Mouse (Mus musculus): ENCODE data around the gene Med12l. TPM values are rescaled to one million over a fixed set of nuclear protein-coding genes. Genes with fewer than 3 reads are reported as not detected.

Med12l gene
- total and polyA plus RNA-seq, 2 experiments from 2014 or later: 1.2 to 7.1 TPM

DNA sequence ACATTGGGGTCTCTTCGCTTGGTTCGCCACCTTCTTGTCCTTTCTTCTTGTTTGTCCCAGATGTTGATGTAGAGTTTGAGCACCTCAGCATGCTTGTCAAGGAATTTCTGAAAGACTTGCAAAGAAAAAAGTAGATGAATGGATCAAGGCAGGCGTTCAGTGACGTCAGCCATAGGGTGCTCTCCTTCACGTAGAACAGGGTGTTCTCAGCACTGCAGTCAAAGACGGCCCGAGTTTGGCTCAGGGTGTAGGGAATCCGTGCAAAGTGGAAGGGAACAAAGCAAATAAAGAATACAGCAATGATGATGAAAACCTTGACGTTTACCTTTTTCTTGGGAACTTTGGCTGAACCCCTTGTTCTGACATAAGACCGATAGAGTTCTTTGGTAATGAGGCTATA is 211.6 kb downstream of the Med12l start:
- 82% methylated on average over 10 of the region's 10 CpGs for WGBS
- Histone ChIP-seq H3K4me3 (ENCODE audit: low read depth, low read length) (no peak overlapping the region), H3K9me3 (replicated peaks; ENCODE audit: control insufficient read depth, low read length) (no peaks in the 10 kb centered on the region), H3K27ac (ENCODE audit: low read depth) (no peak overlapping the region), H3K4me1 (ENCODE audit: control insufficient read depth, insufficient read depth) (peaks cover 4% of the 10 kb centered on the region; the same call in 1 of the 2 replicates), H3K9ac (replicated peaks; ENCODE audit: low read depth, low read length) (no peak overlapping the region), H3K27me3 (ENCODE audit: control insufficient read depth, insufficient read depth, low read length) (no peaks in the 10 kb centered on the region), H3K4me2 (ENCODE audit: low read depth, low read length) (no peak overlapping the region), H3K36me3 (replicated peaks; ENCODE audit: control insufficient read depth, insufficient read depth, low read length) (no peaks in the 10 kb centered on the region)
- TF ChIP-seq EP300 (IDR thresholded peaks at IDR 0.05; ENCODE audit: low read depth) (no peak), CTCF (IDR thresholded peaks at IDR 0.05; ENCODE audit: low read depth) (no peak)
- ATAC-seq (ENCODE audit: insufficient read depth, low read depth) (no peak), DNase-seq (ENCODE audit: low spot score) (no peak)

DNA sequence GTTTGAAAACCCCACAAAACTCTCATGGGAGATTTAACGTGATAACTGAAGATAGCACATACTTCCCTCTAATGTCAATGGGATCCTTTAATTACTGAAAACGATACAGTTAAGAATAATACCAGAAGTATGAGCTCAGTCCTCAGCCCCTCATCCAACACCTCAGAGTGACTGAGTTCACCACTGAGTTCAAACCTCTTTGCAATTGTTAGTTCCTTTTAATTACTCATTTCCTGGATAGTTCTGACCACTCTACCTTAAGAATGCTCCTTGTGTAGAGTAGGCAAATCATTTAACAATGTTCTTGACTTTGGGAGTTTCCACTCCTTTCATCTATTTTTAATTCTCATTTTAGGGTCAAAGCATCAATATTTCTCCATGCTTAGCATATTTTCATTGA is 213.7 kb downstream of the Med12l start:
- TF ChIP-seq EP300 (IDR thresholded peaks at IDR 0.05; ENCODE audit: low read depth): no peak
- no peak for TF ChIP-seq CTCF (IDR thresholded peaks at IDR 0.05; ENCODE audit: low read depth)
- 59% methylated on average over 2 of the region's 2 CpGs for WGBS
- no peak overlapping the region for H3K27ac ChIP-seq (ENCODE audit: low read depth)

DNA sequence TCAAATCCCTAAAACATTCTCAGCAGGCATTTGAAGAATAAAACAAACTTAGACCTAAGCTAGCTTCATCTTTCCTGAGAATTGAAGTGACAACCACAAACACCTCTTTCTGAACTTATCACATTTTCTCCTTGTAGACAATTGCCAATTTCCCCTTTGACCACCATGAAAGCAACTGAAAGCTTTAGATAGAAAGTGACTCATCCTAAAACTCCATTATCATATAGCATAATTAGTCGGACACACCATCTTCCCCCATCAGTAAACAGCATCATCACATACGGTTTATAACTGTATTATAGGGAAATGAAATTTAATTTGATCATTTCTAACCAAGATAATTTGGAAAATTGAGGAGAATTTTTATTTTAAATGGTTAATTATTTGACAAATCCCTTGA is 216.7 kb downstream of the Med12l start:
- ATAC-seq (ENCODE audit: insufficient read depth, low read depth): no peak
- Histone ChIP-seq H3K9me3 (replicated peaks; ENCODE audit: control insufficient read depth, low read length) (no peaks in the 10 kb centered on the region), H3K36me3 (replicated peaks; ENCODE audit: control insufficient read depth, insufficient read depth, low read length) (no peaks in the 10 kb centered on the region), H3K4me1 (ENCODE audit: control insufficient read depth, insufficient read depth) (no peaks in the 10 kb centered on the region), H3K27ac (ENCODE audit: low read depth) (no peak overlapping the region), H3K27me3 (ENCODE audit: control insufficient read depth, insufficient read depth, low read length) (no peaks in the 10 kb centered on the region), H3K4me3 (ENCODE audit: low read depth, low read length) (no peak overlapping the region), H3K4me2 (ENCODE audit: low read depth, low read length) (no peak overlapping the region), H3K9ac (replicated peaks; ENCODE audit: low read depth, low read length) (no peak overlapping the region)
- no peak for DNase-seq (ENCODE audit: low spot score)
- TF ChIP-seq EP300 (IDR thresholded peaks at IDR 0.05; ENCODE audit: low read depth) (no peak), CTCF (IDR thresholded peaks at IDR 0.05; ENCODE audit: low read depth) (no peak)
- 83% methylated on average over 2 of the region's 2 CpGs for WGBS

More for the DNA sequence above, 213.7 kb downstream of the Med12l start:
- Histone ChIP-seq H3K4me1 (ENCODE audit: control insufficient read depth, insufficient read depth) (no peaks in the 10 kb centered on the region), H3K9me3 (replicated peaks; ENCODE audit: control insufficient read depth, low read length) (no peaks in the 10 kb centered on the region), H3K27me3 (ENCODE audit: control insufficient read depth, insufficient read depth, low read length) (no peaks in the 10 kb centered on the region), H3K4me2 (ENCODE audit: low read depth, low read length) (no peak overlapping the region), H3K36me3 (replicated peaks; ENCODE audit: control insufficient read depth, insufficient read depth, low read length) (no peaks in the 10 kb centered on the region), H3K4me3 (ENCODE audit: low read depth, low read length) (no peak overlapping the region), H3K9ac (replicated peaks; ENCODE audit: low read depth, low read length) (no peak overlapping the region)
- DNase-seq (ENCODE audit: low spot score) (no peak), ATAC-seq (ENCODE audit: insufficient read depth, low read depth) (no peak)

GRCm38 (mm10) chr3:59225411-59225810 is 219.8 kb downstream of the Med12l start:
- ATAC-seq (ENCODE audit: insufficient read depth, low read depth): no peak
- no peak overlapping the region for H3K4me2 ChIP-seq (ENCODE audit: low read depth, low read length)
- H3K27me3 ChIP-seq (ENCODE audit: control insufficient read depth, insufficient read depth, low read length): no peaks in the 10 kb centered on the region
- no peak overlapping the region for H3K27ac ChIP-seq (ENCODE audit: low read depth)
- DNase-seq (ENCODE audit: low spot score): no peak
- H3K9me3 ChIP-seq (replicated peaks; ENCODE audit: control insufficient read depth, low read length): no peaks in the 10 kb centered on the region
- TF ChIP-seq CTCF (IDR thresholded peaks at IDR 0.05; ENCODE audit: low read depth) (no peak), EP300 (IDR thresholded peaks at IDR 0.05; ENCODE audit: low read depth) (no peak)
- no peak overlapping the region for H3K9ac ChIP-seq (replicated peaks; ENCODE audit: low read depth, low read length)
- peaks cover 11% of the 10 kb centered on the region for H3K4me1 ChIP-seq (ENCODE audit: control insufficient read depth, insufficient read depth)
- H3K36me3 ChIP-seq (replicated peaks; ENCODE audit: control insufficient read depth, insufficient read depth, low read length): no peaks in the 10 kb centered on the region
- H3K4me3 ChIP-seq (ENCODE audit: low read depth, low read length): no peak overlapping the region

- Histone ChIP-seq H3K27ac (ENCODE audit: low read depth) (no peak overlapping the region), H3K4me1 (ENCODE audit: control insufficient read depth, insufficient read depth) (peaks cover 11% of the 10 kb centered on the region), H3K36me3 (replicated peaks; ENCODE audit: control insufficient read depth, insufficient read depth, low read length) (no peaks in the 10 kb centered on the region), H3K9me3 (replicated peaks; ENCODE audit: control insufficient read depth, low read length) (no peaks in the 10 kb centered on the region), H3K9ac (replicated peaks; ENCODE audit: low read depth, low read length) (no peak overlapping the region), H3K27me3 (ENCODE audit: control insufficient read depth, insufficient read depth, low read length) (no peaks in the 10 kb centered on the region), H3K4me2 (ENCODE audit: low read depth, low read length) (no peak overlapping the region), H3K4me3 (ENCODE audit: low read depth, low read length) (no peak overlapping the region)
- DNase-seq (ENCODE audit: low spot score): no peak
- ATAC-seq (ENCODE audit: insufficient read depth, low read depth): no peak
- no peak for TF ChIP-seq CTCF (IDR thresholded peaks at IDR 0.05; ENCODE audit: low read depth)
- no peak for TF ChIP-seq EP300 (IDR thresholded peaks at IDR 0.05; ENCODE audit: low read depth)
- WGBS: 94% methylated on average over 9 of the region's 9 CpGs
Measured at GRCm38 (mm10) chr3:59227696-59228095, 222.1 kb downstream of the Med12l start.
